Mouse (Mus musculus) kidney, postnatal 14 days (tissue): Measurements from ENCODE around the gene Ttc9.

ENCODE experiments used
- DNase-seq: peaks from one replicate; pipeline ENCODE4 v3.0.0; 2022; ENCODE audit warnings: mixed read lengths

Ttc9 gene

GRCm38 (mm10) chr12:81662076-81662475 is 31.0 kb downstream of the Ttc9 start:
- DNase-seq: no peak

GRCm38 (mm10) chr12:81663116-81663515 is 32.1 kb downstream of the Ttc9 start:
- DNase-seq: no peak

GRCm38 (mm10) chr12:81663906-81664305 is 32.9 kb downstream of the Ttc9 start:
- DNase-seq: no peak

GRCm38 (mm10) chr12:81668406-81668805 is 37.4 kb downstream of the Ttc9 start:
- DNase-seq: no peak

- DNase-seq: no peak
These were observed 44.5 kb downstream of the Ttc9 start for GRCm38 (mm10) chr12:81675557-81675956.

GRCm38 (mm10) chr12:81679807-81680529 is 48.9 kb downstream of the Ttc9 start:
- DNase-seq: no peak

GRCm38 (mm10) chr12:81683395-81683794 is 52.3 kb downstream of the Ttc9 start:
- no peak for DNase-seq

GRCm38 (mm10) chr12:81684096-81684495 is 53.0 kb downstream of the Ttc9 start:
- no peak for DNase-seq

- no peak for DNase-seq
These were observed 54.9 kb downstream of the Ttc9 start for GRCm38 (mm10) chr12:81685981-81686380.

- DNase-seq: no peak
These were observed 55.5 kb downstream of the Ttc9 start for GRCm38 (mm10) chr12:81686406-81687117.

- DNase-seq: no peak
These were observed 56.8 kb downstream of the Ttc9 start for GRCm38 (mm10) chr12:81687873-81688272.

GRCm38 (mm10) chr12:81688537-81688936 is 57.5 kb downstream of the Ttc9 start:
- no peak for DNase-seq

- DNase-seq: no peak
These were observed 58.5 kb downstream of the Ttc9 start for GRCm38 (mm10) chr12:81689505-81690056.

GRCm38 (mm10) chr12:81690111-81690510 is 59.1 kb downstream of the Ttc9 start:
- no peak for DNase-seq

GRCm38 (mm10) chr12:81690751-81691150 is 59.7 kb downstream of the Ttc9 start:
- peak; percentile 57 for DNase-seq

- DNase-seq: peak; percentile 50
These were observed 60.2 kb downstream of the Ttc9 start for GRCm38 (mm10) chr12:81691177-81691730.

- no peak for DNase-seq
These were observed 67.0 kb downstream of the Ttc9 start for GRCm38 (mm10) chr12:81698011-81698410.

GRCm38 (mm10) chr12:81702903-81703302 is 71.9 kb downstream of the Ttc9 start:
- DNase-seq: no peak

GRCm38 (mm10) chr12:81712618-81713017 is 81.6 kb downstream of the Ttc9 start:
- no peak for DNase-seq
